Mouse (Mus musculus) liver, embryonic 15.5 days (tissue): Measurements from ENCODE around the gene Tex13c3. TPM values are rescaled to one million over a fixed set of nuclear protein-coding genes. Genes with fewer than 3 reads are reported as not detected.
"Not testable (repeated sequence)": the region's sequence is repeated elsewhere in the genome, so short reads cannot be mapped to it uniquely, and the experiment has no call there.

Experiments used
- ATAC-seq: fragments of 200-750 bp; cut with Nextera tagmentation; 2 replicates; pipeline ENCODE4 v1.8.0; 2017; ENCODE audit warnings: moderate number of reproducible peaks, mild to moderate bottlenecking, moderate library complexity; ENCODE audit not compliant: insufficient read depth
- H3K27ac ChIP-seq: fragments of 300-500 bp; sonication (generic); replicated peaks from 2 replicates; pipeline ENCODE4 v1.5.1; 2015; ENCODE audit warnings: mild to moderate bottlenecking, inconsistent platforms
- H3K27me3 ChIP-seq: fragments of 300-500 bp; sonication (generic); 2 replicates; pipeline ENCODE4 v1.6.1; 2015; ENCODE audit warnings: mild to moderate bottlenecking, inconsistent platforms
- H3K36me3 ChIP-seq: fragments of 300-500 bp; sonication (generic); replicated peaks from 2 replicates; pipeline ENCODE4 v1.6.1; 2015; ENCODE audit warnings: moderate library complexity, mild to moderate bottlenecking, inconsistent platforms
- H3K4me1 ChIP-seq: fragments of 300-500 bp; sonication (generic); replicated peaks from 2 replicates; pipeline ENCODE4 v1.6.1; 2015; ENCODE audit warnings: inconsistent platforms
- H3K4me2 ChIP-seq: fragments of 300-500 bp; sonication (generic); 2 replicates; pipeline ENCODE4 v1.6.1; 2015; ENCODE audit warnings: moderate library complexity, mild to moderate bottlenecking, inconsistent platforms
- H3K4me3 ChIP-seq: fragments of 300-500 bp; sonication (generic); replicated peaks from 2 replicates; pipeline ENCODE4 v1.5.1; 2015; ENCODE audit warnings: mild to moderate bottlenecking, inconsistent platforms
- H3K9ac ChIP-seq: fragments of 300-500 bp; sonication (generic); 2 replicates; pipeline ENCODE4 v1.6.1; 2015; ENCODE audit warnings: moderate library complexity, mild to moderate bottlenecking, inconsistent platforms
- H3K9me3 ChIP-seq: fragments of 300-500 bp; sonication (generic); replicated peaks from 2 replicates; pipeline ENCODE4 v1.6.1; 2016; ENCODE audit warnings: inconsistent platforms
- WGBS: fragments of 180-500 bp; shearing (Covaris S2); methylation state at CpG from one replicate; pipeline ENCODE4 v1.1.7; 2015; ENCODE audit warnings: mixed read lengths; ENCODE audit not compliant: insufficient replicate concordance; 5-methylcytosine and 5-hydroxymethylcytosine counted together
- polyA plus RNA-seq: library from polyadenylated mRNA; unstranded; fragments of >200 nt; fragmentation: Nextera tagmentation; extraction: Ambion mirVana; gene quantifications from 2 replicates; pipeline ENCODE4 v1.2.1, GENCODE M21; 2015

Tex13c3 gene
- not detected in 2 replicates for polyA plus RNA-seq

DNA sequence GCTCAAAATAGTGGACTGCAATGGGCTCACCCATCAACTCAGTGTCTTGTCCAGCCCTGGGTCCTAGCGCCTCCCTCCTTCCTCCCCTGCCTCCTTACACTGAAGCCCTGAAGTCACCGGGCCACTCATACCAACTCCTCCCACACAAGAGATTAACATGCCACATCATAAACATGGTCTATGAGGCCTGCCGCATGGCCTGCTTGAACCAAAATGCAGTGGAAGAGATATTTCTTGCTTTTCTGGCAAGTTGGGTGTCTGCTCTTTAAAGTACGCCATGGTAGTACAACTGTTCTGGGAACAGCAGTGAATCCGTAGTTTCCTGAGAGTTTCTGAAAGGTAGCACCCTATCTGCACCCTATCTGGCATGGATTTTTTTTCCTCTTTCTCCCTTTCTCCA is at the start of gene Tex13c3:
Tex13c3 (minus strand) TSS at position 101 of the 400 bp plus-strand sequence.
- H3K27ac ChIP-seq, H3K36me3 ChIP-seq, ATAC-seq, H3K4me2 ChIP-seq, H3K9ac ChIP-seq, H3K9me3 ChIP-seq, H3K27me3 ChIP-seq, H3K4me3 ChIP-seq, H3K4me1 ChIP-seq: not testable (repeated sequence)
- 65% methylated on average over 5 of the region's 5 CpGs for WGBS

DNA sequence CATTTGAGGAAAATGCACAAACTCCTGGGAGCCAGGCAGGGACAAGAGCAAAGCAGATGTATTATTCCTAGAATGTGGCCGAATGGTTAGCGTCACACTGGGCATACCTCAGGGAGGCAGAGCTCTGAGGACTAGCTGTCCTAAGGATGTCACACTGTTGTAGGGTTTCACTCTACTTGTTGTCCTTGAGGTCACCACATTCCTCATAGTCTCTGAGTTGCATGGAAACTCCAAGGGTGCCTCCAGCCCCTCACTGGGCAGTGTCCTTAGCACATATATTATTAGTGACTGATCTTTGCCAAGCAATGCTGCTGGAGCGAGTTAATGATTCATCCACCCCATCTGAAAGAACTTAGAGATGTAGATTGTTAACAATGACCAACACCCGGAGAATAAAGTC is 8.6 kb upstream of the Tex13c3 start:
- H3K4me2 ChIP-seq, result no peak overlapping the region
- WGBS, result 47% methylated on average over 4 of the region's 4 CpGs
- H3K4me1 ChIP-seq, result no peaks in the 10 kb centered on the region
- no peaks in the 10 kb centered on the region for H3K27me3 ChIP-seq
- ATAC-seq, result no peak
- no peaks in the 10 kb centered on the region for H3K36me3 ChIP-seq
- H3K4me3 ChIP-seq, result no peak overlapping the region
- H3K9me3 ChIP-seq, result no peaks in the 10 kb centered on the region
- H3K27ac ChIP-seq, result no peak overlapping the region
- H3K9ac ChIP-seq, result no peak overlapping the region
